Mouse (Mus musculus) heart, embryonic 15.5 days (tissue): ENCODE measurements around the gene Rfng. TPM values are rescaled to one million over a fixed set of nuclear protein-coding genes. Genes with fewer than 3 reads are reported as not detected.

Experiments used
- ATAC-seq: fragments of 200-750 bp; cut with Nextera tagmentation; replicated peaks from 2 replicates; pipeline ENCODE4 v1.8.0; 2017; ENCODE audit warnings: low read depth, moderate TSS enrichment; ENCODE audit not compliant: insufficient number of reproducible peaks, insufficient read depth, low FRiP score
- H3K27ac ChIP-seq: fragments of 300-500 bp; sonication (generic); 2 replicates; pipeline ENCODE4 v1.5.1; 2015; ENCODE audit warnings: mild to moderate bottlenecking, inconsistent platforms
- H3K27me3 ChIP-seq: fragments of 300-500 bp; sonication (generic); 2 replicates; pipeline ENCODE4 v1.6.1; 2015; ENCODE audit warnings: inconsistent platforms
- H3K36me3 ChIP-seq: fragments of 300-500 bp; sonication (generic); 2 replicates; pipeline ENCODE4 v1.6.1; 2015; ENCODE audit warnings: mild to moderate bottlenecking, inconsistent platforms
- H3K4me1 ChIP-seq: fragments of 300-500 bp; sonication (generic); replicated peaks from 2 replicates; pipeline ENCODE4 v1.6.1; 2015; ENCODE audit warnings: inconsistent platforms
- H3K4me2 ChIP-seq: fragments of 300-500 bp; sonication (generic); 2 replicates; pipeline ENCODE4 v1.6.1; 2015; ENCODE audit warnings: inconsistent platforms, mild to moderate bottlenecking, moderate library complexity
- H3K4me3 ChIP-seq: fragments of 300-500 bp; sonication (generic); 2 replicates; pipeline ENCODE4 v1.5.1; 2015; ENCODE audit warnings: mild to moderate bottlenecking, inconsistent platforms
- H3K9ac ChIP-seq: fragments of 300-500 bp; sonication (generic); 2 replicates; pipeline ENCODE4 v1.6.1; 2015; ENCODE audit warnings: mild to moderate bottlenecking, inconsistent platforms
- H3K9me3 ChIP-seq: fragments of 300-500 bp; sonication (generic); replicated peaks from 2 replicates; pipeline ENCODE4 v1.6.1; 2016; ENCODE audit warnings: inconsistent platforms
- WGBS: fragments of 180-500 bp; shearing (Covaris S2); methylation state at CpG from one replicate; pipeline ENCODE4 v1.1.7; 2015; ENCODE audit warnings: mixed read lengths; 5-methylcytosine and 5-hydroxymethylcytosine counted together
- polyA plus RNA-seq: library from polyadenylated mRNA; unstranded; fragments of >200 nt; fragmentation: Nextera tagmentation; extraction: Ambion mirVana; gene quantifications from 2 replicates; pipeline ENCODE4 v1.2.1, GENCODE M21; 2015

The Rfng gene
- polyA plus RNA-seq, 1 experiment from 2014 or later = 21.1 TPM

DNA sequence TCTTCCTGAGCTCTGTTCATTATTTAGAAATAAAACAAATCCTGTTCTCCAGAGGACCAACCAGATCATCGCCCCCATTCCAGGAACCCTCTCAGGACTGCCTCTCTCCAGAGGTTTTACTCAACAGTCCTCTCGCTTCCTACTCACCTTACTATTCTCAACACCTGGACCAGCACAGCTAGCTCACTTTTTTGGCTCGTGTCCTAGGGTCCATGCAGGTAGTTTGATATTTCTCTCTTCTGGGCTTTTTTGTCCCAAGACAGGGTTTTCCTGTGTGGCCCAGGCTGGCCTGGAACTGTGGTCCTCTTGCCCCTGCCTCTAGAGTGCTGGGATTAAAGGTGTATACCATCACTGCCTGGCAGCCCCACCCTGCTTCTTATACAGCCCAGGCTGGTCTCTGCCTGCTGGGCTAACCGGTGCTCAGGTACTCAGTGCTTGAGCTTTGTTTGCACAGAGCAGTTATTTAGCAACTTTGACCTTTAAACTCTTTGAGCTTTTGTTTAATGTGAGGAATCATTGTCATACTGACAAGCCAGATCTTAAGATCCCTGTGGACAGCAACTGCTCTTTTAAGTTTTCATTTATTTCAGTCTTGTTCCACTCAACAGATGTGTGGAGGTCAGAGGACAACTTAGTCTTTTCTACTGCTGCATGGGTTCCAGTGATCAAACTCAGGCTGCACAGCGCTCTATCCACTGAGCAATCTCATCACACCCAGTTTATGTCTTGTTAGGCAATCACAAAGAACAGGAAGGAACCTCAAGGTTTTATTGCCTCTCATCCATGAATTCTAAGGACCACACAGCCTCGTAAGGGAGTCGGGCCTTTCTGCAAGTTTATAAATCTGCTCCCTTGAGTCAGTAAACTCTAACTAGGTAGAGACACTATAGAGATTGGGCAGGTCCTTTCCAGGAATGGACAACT, 21.6 kb upstream of the Rfng start:
- 88% methylated on average over 7 of the region's 7 CpGs for WGBS
- Histone ChIP-seq H3K9me3 (no peaks in the 10 kb centered on the region), H3K36me3 (peaks cover 46% of the 10 kb centered on the region), H3K9ac (no peak overlapping the region), H3K4me2 (no peak overlapping the region), H3K27ac (no peak overlapping the region), H3K4me1 (no peaks in the 10 kb centered on the region), H3K4me3 (no peak overlapping the region), H3K27me3 (no peaks in the 10 kb centered on the region)
- no peak for ATAC-seq

DNA sequence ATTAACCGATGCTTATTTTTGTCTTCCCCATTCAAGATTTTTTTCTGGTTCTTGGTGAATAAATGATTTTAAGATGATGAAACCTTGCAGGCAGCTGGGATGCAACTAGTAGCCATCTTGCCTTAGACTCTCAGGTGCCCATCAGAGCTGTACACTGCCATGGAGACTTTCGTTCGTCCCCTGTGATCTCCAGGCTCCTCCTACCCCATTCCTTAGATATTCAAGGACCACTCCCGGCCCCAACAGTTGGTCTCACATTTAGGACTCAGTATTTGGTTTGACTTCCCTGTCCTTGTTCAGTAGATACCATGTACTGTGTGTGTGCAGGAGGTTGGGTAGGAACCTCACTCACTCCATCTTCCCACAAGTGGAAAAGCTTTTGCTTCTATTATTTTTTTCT, 20.8 kb upstream of the Rfng start:
- H3K4me1 ChIP-seq = peaks cover 7% of the 10 kb centered on the region
- H3K4me2 ChIP-seq = no peak overlapping the region
- no peaks in the 10 kb centered on the region for H3K27me3 ChIP-seq
- H3K27ac ChIP-seq = no peak overlapping the region
- 48% methylated on average over 4 of the region's 4 CpGs for WGBS
- ATAC-seq = no peak
- no peak overlapping the region for H3K4me3 ChIP-seq
- H3K9me3 ChIP-seq = no peaks in the 10 kb centered on the region
- H3K36me3 ChIP-seq = peaks cover 37% of the 10 kb centered on the region
- no peak overlapping the region for H3K9ac ChIP-seq

GRCm38 (mm10) chr11:120804274-120804673, 20.3 kb upstream of the Rfng start:
- no peak for ATAC-seq
- no peak overlapping the region for H3K4me3 ChIP-seq

DNA sequence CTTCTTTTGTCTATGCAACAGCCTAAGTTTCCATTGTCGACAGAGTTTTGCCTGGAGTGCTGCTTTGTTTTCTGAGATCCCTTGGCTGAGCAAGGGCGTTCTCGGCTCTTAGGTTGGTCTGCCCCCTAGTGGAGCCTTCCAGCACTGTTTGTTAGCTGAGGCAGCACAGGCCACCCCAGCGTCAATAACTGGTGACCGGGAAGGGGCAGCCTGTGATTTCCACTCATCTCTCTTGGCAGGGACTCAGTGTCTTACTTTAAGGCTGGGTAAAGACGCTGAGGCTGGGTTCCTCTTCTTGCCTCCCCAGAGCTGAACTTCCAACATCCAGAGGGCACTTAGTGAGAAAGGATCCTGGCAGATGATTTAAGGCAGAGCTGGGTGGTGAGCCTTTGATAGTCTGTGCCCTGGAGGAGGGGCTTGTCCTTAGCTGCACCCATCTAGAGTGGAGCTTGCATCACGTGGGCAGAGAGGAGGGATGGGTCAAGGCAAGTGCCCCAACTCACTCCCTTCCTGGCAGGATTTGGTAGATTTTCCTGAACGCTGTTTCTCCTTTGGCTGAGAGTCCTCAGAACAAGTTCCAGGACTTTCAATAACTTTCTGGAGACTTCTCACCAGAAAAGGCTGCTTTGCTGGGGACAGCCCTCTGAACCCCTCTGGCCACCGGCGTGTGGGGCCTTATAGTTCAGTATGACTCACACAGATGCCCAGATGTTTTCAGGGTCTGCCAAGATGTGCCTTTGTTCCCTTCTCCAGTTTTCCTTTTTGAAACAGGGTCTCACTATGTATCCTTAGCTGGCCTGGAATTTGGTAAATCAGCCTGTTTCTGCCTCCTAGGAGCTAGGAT, 16.3 kb upstream of the Rfng start:
- Histone ChIP-seq H3K9ac (peak overlapping the region; percentile 37), H3K9me3 (no peaks in the 10 kb centered on the region), H3K27me3 (no peaks in the 10 kb centered on the region), H3K27ac (peak overlapping the region; percentile 58), H3K4me2 (peak overlapping the region; percentile 28; the same call in 1 of the 2 replicates), H3K4me1 (peaks cover 19% of the 10 kb centered on the region), H3K36me3 (no peaks in the 10 kb centered on the region), H3K4me3 (no peak overlapping the region)
- WGBS = 7% methylated on average over 10 of the region's 10 CpGs
- ATAC-seq = peak; percentile 72

More at GRCm38 (mm10) chr11:120804274-120804673, 20.3 kb upstream of the Rfng start:
- Histone ChIP-seq H3K4me2 (no peak overlapping the region), H3K27me3 (no peaks in the 10 kb centered on the region), H3K36me3 (peaks cover 32% of the 10 kb centered on the region), H3K9ac (no peak overlapping the region), H3K9me3 (no peaks in the 10 kb centered on the region), H3K27ac (no peak overlapping the region), H3K4me1 (peaks cover 8% of the 10 kb centered on the region)
- WGBS = 79% methylated on average over 7 of the region's 7 CpGs

GRCm38 (mm10) chr11:120799316-120799890, 15.4 kb upstream of the Rfng start:
- 61% methylated on average over 6 of the region's 6 CpGs for WGBS
- no peaks in the 10 kb centered on the region for H3K9me3 ChIP-seq
- peaks cover 3% of the 10 kb centered on the region; the same call in 1 of the 2 replicates for H3K36me3 ChIP-seq
- H3K4me1 ChIP-seq = peaks cover 28% of the 10 kb centered on the region
- no peak overlapping the region for H3K4me3 ChIP-seq
- no peak for ATAC-seq
- H3K9ac ChIP-seq = no peak overlapping the region
- H3K27me3 ChIP-seq = no peaks in the 10 kb centered on the region
- H3K4me2 ChIP-seq = no peak overlapping the region
- peak overlapping the region; percentile 58 for H3K27ac ChIP-seq

DNA sequence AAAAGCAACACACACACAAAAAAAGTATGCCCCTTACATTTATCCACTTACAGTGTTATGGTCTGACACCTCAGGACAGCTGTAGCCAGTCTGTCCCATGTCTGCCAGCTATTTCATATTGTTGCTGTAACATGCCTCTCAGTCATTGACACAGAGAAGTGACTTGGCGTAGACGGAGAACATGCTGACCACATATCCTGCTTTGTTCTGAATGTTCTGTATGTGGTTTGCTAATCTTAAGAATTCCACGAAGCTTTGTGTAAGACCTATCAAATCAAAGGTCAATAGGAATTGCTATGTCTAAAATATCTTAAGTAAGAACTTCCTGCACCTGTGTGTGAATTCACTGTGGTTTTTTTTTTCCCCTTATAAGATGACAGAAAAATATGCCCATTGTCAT, 14.2 kb upstream of the Rfng start:
- Histone ChIP-seq H3K27ac (no peak overlapping the region), H3K27me3 (no peaks in the 10 kb centered on the region), H3K36me3 (peaks cover 7% of the 10 kb centered on the region; the same call in 1 of the 2 replicates), H3K4me1 (peaks cover 28% of the 10 kb centered on the region), H3K9me3 (no peaks in the 10 kb centered on the region), H3K4me2 (no peak overlapping the region), H3K4me3 (no peak overlapping the region), H3K9ac (no peak overlapping the region)
- ATAC-seq = no peak
- WGBS = 78% methylated on average over 3 of the region's 3 CpGs

- H3K9me3 ChIP-seq = no peaks in the 10 kb centered on the region
- no peaks in the 10 kb centered on the region for H3K27me3 ChIP-seq
- ATAC-seq = no peak
Observed at GRCm38 (mm10) chr11:120796614-120796946, 12.6 kb upstream of the Rfng start.

DNA sequence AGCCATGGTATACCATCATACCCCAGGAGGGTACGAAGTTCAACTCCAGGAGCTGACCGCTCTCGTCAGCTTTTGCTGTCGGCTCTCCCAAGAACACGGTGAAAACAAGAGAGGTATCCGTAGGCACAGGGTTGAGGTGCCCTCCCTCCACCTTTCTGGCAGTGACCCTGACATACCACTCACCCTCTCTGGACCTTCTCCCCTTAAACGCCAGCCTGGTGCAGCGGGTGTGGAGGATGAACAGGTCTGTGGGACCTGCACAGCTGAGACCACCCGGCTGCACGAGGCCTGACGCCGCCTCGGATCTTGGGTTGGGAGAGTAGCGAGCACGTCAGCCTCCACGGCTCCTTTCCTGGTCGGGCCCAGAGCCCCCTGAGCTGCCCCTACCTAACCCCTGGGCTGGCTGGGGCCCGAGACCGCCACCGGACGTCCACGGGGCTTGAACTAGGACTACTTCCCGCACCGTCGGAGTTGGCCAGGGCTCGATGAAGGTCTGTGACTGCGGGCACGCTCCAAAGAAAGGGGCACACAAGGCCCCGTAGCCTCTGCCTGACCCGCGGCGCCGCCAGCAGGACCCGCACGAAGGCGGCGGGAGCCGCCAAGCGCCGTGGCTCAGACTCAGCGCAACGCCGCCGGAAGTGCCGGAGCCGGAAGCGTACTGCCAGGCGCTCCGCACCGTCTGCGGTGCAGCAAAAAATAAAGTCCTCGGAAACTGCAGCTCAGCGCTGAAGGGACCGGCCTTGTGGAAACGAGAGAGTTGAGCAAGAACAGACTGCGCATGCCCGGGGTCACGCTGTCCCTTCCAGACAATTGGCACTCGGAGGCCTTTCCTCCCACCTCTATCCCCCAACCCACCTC, 12.0 kb upstream of the Rfng start, which contains the start of gene Dus1l:
Dus1l (minus strand) TSS at position 648 of the 858 bp plus-strand sequence.
- H3K9me3 ChIP-seq = no peaks in the 10 kb centered on the region
- H3K27me3 ChIP-seq = no peaks in the 10 kb centered on the region
- ATAC-seq = peak; percentile 87
- H3K4me1 ChIP-seq = peaks cover 28% of the 10 kb centered on the region
- peak within 1 kb of the TSS; percentile 88 for H3K4me3 ChIP-seq
- peak within 1 kb of the TSS; percentile 93 for H3K9ac ChIP-seq
- 2% methylated on average over 59 of the region's 59 CpGs for WGBS
- H3K4me2 ChIP-seq = peak within 1 kb of the TSS; percentile 93
- peak within 1 kb of the TSS; percentile 88 for H3K27ac ChIP-seq
- H3K36me3 ChIP-seq = peaks cover 30% of the 10 kb centered on the region

More at GRCm38 (mm10) chr11:120796614-120796946, 12.6 kb upstream of the Rfng start:
- Histone ChIP-seq H3K9ac (peak overlapping the region; percentile 45; the same call in 1 of the 2 replicates), H3K4me3 (peak overlapping the region; percentile 88), H3K36me3 (peaks cover 24% of the 10 kb centered on the region), H3K4me1 (peaks cover 28% of the 10 kb centered on the region), H3K27ac (peak overlapping the region; percentile 88), H3K4me2 (peak overlapping the region; percentile 54)
- WGBS = 18% methylated on average over 8 of the region's 8 CpGs

GRCm38 (mm10) chr11:120792652-120793051, 8.6 kb upstream of the Rfng start:
- Histone ChIP-seq H3K9me3 (no peaks in the 10 kb centered on the region), H3K27me3 (no peaks in the 10 kb centered on the region), H3K4me2 (no peak overlapping the region), H3K9ac (no peak overlapping the region), H3K36me3 (peaks cover 61% of the 10 kb centered on the region), H3K4me3 (no peak overlapping the region), H3K4me1 (peaks cover 20% of the 10 kb centered on the region), H3K27ac (no peak overlapping the region)
- 87% methylated on average over 9 of the region's 9 CpGs for WGBS
- no peak for ATAC-seq

DNA sequence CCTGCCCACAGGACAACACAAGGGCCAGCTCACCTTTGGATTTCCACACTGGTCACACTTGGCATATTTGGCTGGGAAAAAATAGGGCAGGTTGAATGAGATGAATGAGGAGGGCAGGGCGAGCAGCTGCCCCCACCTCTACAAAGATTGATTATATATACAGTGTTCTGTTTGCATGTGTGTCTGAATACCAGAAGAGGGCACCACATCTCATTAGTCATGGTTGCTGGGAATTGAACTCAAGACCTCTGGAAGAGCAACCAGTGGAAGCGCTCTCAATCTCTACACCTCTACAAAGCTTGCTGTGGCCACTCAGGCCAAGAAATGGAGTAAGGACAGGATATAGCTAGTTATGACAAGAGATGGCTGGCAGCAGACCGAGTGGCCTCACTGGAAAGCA, 5.8 kb upstream of the Rfng start:
- no peaks in the 10 kb centered on the region for H3K27me3 ChIP-seq
- 84% methylated on average over 3 of the region's 3 CpGs for WGBS
- peaks cover 11% of the 10 kb centered on the region for H3K4me1 ChIP-seq
- no peak overlapping the region for H3K9ac ChIP-seq
- no peak for ATAC-seq
- no peak overlapping the region for H3K27ac ChIP-seq
- no peak overlapping the region for H3K4me2 ChIP-seq
- no peak overlapping the region for H3K4me3 ChIP-seq
- no peaks in the 10 kb centered on the region for H3K9me3 ChIP-seq
- H3K36me3 ChIP-seq = peaks cover 77% of the 10 kb centered on the region
